Mouse (Mus musculus) megakaryocyte, embryonic 14.5 days (primary cell): ENCODE measurements around the gene Klhl33. TPM values are rescaled to one million over a fixed set of nuclear protein-coding genes. Genes with fewer than 3 reads are reported as not detected.
A peak's percentile ranks its signal among the peaks of the same experiment; 100 is the strongest.
"Not testable (repeated sequence)": the region's sequence is repeated elsewhere in the genome, so short reads cannot be mapped to it uniquely, and the experiment has no call there.

Source experiments
- H3K27me3 ChIP-seq: replicated peaks from 2 replicates; pipeline ENCODE3; 2012; ENCODE audit warnings: inconsistent platforms
- H3K36me3 ChIP-seq: replicated peaks from 2 replicates; pipeline ENCODE3; 2012; ENCODE audit warnings: low read length, inconsistent platforms, mixed read lengths
- H3K4me1 ChIP-seq: 2 replicates; pipeline ENCODE4 v1.6.1; 2012; ENCODE audit warnings: inconsistent platforms
- H3K4me3 ChIP-seq: replicated peaks from 2 replicates; pipeline ENCODE3; 2012; ENCODE audit warnings: moderate library complexity, mild to moderate bottlenecking, inconsistent platforms
- H3K9me3 ChIP-seq: 2 replicates; pipeline ENCODE4 v1.6.1; 2012; ENCODE audit warnings: inconsistent platforms
- FLI1 ChIP-seq: IDR thresholded peaks from 2 replicates; pipeline ENCODE4 v1.6.1; 2012; ENCODE audit warnings: low read length, inconsistent platforms, mixed read lengths
- GATA1 ChIP-seq: IDR thresholded peaks from 3 replicates; pipeline ENCODE4 v1.6.1; 2012; ENCODE audit warnings: mixed read lengths, low read length, inconsistent platforms, borderline replicate concordance
- polyA plus RNA-seq: library from polyadenylated mRNA; stranded (reverse); fragments of >175 nt; gene quantifications from 2 replicates; pipeline ENCODE4 v1.2.3, GENCODE M21; 2012; ENCODE audit warnings: low replicate concordance; ENCODE audit not compliant: insufficient read depth

Klhl33 gene
- polyA plus RNA-seq, 1 experiment: 0.08 TPM

DNA sequence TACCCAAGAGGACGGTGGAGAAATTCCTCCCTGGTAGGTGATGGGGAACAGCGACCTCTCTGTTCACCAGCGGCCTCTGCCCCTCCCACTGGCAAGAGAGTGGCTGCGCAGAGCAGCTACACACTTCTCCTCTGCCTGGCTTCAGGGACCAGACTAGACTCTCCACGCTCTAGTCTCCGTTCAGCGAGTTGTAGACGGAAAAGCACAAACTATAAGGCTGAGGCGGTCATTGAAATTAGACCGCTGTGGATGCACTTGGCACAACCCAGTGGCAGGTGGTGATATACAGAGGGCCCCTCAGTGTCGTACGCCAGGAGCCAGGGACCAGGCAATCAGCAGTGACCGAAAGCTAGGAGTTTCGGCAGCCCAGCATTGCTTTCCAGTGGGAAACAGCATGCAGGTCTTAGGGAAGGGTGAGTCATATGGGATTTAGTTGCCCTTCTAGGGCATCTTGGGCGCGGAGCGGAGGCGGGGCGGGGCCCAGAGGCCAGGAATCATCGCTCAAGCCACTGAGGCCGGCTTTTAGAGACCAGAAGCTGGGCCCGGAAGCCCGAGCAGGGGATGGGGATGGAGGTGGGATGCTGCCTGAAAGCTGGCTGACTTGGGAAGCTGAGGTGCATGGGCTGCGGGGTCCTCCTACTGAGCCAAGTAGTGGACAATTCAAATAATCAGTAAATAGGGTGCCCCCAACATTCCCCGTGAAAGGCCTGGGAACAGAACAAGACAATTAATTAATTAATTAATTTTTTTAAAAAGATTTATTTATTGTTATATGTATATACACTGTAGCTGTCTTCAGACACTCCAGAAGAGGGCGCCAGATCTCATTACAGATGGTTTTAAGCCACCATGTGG, 6.9 kb upstream of the Klhl33 start:
- H3K9me3 ChIP-seq: peaks cover 9% of the 10 kb centered on the region
- no peaks in the 10 kb centered on the region for H3K27me3 ChIP-seq
- no peaks in the 10 kb centered on the region for H3K36me3 ChIP-seq
- TF ChIP-seq FLI1 (no peak), GATA1 (no peak)
- no peak overlapping the region for H3K4me3 ChIP-seq
- no peaks in the 10 kb centered on the region for H3K4me1 ChIP-seq

DNA sequence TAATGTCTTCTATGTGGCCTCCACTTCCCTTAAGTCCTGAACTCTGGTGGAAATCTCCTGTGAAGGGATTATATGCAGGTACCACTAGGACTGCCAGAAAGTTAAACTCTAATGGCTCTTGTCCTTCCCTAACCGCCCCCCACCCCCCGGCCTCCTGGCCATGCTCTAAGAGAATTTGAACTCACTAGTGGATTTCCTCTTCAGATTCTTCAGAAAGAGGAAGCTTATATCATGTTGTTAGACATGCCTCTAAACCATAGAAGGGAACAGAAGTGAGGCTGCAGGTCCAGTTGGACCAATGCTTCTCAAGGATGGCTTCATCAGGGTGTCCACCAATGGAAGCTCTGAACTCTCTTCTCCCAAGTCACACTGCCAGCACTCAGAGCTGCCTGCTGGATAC, 685 bp upstream of the Klhl33 start:
- not testable (repeated sequence) for H3K4me3 ChIP-seq, H3K36me3 ChIP-seq, H3K9me3 ChIP-seq
- H3K27me3 ChIP-seq: peaks cover 22% of the 10 kb centered on the region
- peaks cover 18% of the 10 kb centered on the region for H3K4me1 ChIP-seq

DNA sequence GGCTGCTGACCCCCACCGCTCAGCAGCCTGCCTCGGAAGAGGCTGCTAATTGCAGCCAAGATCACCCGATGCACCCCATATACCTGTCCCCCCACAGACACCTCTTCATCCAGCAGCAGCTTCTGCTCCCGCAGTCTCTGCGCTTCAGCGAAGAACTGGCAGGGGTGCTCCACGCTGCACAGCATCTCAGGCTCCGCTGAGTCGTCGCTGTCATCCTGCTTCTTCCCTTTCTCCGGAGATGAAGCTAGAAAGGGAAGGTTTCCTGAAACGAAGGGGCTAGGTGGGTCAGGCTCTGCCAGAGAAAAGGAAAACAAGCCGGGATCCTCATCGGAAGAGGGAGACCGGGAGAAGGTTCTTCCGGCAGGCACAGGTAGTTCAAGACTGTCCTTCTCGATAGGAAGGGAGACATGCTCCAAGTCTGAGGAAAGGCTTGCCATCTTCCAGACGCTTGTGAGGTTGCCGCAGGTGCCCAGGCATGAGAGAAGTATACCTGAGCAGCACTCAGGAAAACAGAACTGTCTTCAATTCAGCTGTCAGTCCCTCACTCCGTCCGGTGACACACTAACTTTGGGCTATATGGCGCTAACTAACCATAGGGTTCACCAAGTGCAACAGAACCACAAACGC, 447 bp downstream of the Klhl33 start:
- Histone ChIP-seq H3K4me1 (peaks cover 25% of the 10 kb centered on the region), H3K36me3 (no peaks in the 10 kb centered on the region), H3K27me3 (peaks cover 32% of the 10 kb centered on the region), H3K4me3 (peak overlapping the region; percentile 7), H3K9me3 (peaks cover 9% of the 10 kb centered on the region)
- no peak for TF ChIP-seq FLI1

DNA sequence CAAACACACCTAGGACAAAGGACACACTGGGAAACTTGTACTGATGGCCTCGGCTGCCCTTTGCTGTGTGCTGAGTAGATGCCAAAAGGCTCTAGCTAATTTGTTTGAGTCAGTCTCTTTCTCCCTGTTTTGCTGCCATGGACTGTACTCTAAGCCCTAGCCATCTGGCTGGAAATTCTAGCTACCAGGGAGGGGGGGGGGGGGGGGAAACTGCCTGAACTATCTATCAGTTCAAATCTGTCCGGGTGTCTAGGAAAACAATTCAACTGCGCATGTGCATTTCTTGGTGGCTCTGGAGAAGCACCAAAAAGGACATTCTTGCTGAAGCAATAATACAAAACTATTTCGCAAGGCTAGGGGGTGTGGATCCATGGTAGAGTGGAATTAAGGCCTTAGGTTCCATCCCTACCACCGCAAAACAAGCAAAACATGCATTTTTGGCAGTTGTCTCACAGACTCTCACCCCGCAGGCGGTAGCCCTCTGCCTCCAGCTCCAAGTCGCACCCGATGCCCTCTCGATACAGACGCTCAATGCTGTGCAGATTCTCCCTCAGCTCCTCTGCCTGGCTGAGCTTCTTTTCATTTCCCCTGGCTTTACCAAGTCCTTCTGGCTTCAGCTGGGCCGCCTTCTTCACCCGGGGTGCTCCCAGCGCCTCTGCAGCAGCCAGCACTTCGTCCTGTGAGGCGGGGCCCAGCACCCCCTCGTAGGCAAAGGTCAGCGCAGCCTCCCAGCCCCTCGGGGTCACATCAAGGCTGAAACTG, 1.1 kb downstream of the Klhl33 start:
- Histone ChIP-seq H3K27me3 (peaks cover 34% of the 10 kb centered on the region), H3K9me3 (peaks cover 9% of the 10 kb centered on the region), H3K4me3 (peak overlapping the region; percentile 19), H3K4me1 (peaks cover 25% of the 10 kb centered on the region), H3K36me3 (no peaks in the 10 kb centered on the region)
- no peak for TF ChIP-seq FLI1
- no peak for TF ChIP-seq GATA1

DNA sequence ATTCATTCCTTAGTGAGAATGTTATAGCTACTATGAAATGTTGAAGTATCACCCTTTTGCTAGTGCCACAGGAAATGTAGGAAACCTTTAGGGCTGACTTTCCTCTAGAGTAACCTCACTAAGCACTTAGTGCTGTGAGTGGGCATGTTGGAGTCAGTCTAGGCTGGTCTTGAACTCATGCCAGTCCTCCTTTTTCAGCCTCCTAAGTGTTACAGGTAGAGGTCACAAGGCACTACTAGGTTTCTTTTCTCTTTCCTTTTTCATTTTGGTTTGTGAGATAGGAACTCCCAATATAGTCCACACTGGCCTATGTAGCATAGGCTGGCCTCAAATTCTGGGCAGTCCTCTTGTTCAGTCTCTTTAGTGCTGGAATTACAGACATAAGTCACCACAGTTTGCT, 1.9 kb downstream of the Klhl33 start:
- Histone ChIP-seq H3K9me3 (peaks cover 6% of the 10 kb centered on the region), H3K4me3 (no peak overlapping the region), H3K36me3 (no peaks in the 10 kb centered on the region), H3K4me1 (peaks cover 25% of the 10 kb centered on the region), H3K27me3 (peaks cover 34% of the 10 kb centered on the region)
- TF ChIP-seq GATA1: no peak
- TF ChIP-seq FLI1: no peak

DNA sequence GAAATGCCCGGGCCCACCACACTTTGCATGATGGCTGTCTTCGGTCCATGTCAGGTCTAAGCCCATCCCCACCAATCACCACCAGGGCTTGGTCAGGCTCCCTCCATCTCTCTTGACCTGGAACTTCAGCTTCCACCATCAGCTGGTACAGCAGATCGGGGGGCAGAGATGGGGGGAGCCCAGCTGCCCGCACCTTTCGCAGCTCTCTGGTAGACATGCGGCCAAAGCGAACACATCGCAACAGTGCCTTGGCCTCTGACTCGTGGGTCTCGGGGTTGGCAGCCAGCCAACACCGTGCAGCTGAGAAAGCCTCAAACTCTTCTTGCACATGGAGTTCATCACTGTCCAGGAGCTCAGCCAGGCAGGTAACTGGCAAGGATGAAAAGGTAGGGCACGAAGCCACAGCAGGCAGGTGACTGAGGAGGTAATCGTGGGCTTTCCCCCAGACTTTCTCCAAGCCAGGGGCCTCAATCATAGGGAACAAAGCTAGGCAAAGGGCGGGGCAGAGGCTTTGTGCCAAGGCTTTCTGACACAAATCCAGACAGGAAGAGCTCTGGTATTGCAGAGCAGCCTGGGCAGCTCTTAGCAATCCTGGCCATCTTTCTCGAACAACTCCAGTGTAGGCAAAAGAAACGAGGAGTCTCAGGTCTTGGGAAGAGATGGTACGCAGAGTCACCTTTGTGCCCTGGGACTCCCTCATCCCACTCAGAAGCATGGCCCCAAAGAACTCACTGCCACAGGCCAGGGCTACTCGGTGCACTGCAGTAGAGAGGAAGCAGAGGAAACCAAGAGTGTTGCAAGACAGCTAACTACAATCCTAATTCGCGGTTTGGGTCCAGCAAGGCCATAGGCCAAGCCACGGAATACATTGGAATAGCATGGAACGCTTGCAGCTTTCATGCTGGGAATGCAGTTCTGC, 4.5 kb downstream of the Klhl33 start:
- H3K27me3 ChIP-seq: peaks cover 34% of the 10 kb centered on the region
- peaks cover 25% of the 10 kb centered on the region for H3K4me1 ChIP-seq
- H3K36me3 ChIP-seq: no peaks in the 10 kb centered on the region
- no peak for TF ChIP-seq FLI1
- no peak for TF ChIP-seq GATA1
- H3K4me3 ChIP-seq: no peak overlapping the region
- 0 out of 2 replicates have a peak, but pooled peaks cover 2% of the 10 kb centered on the region for H3K9me3 ChIP-seq

DNA sequence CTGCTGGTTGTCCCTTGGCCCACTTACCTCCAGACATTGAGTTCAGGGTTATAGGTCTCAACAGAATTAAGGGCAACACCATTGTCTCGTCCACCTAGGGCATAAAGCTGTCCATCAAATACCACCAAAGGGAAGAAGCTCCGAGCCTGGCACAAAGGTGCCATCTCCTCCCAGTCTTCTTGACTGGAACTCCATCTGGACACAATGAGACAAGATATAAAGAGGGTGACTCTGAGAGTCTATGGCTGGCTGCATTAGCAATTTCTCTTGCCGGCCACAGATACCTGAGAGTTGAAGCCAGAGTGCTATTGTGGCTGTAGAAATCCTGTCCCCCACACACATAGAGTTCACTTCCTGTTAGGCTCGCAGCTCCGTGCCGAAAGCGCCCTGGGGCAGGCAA, 5.2 kb downstream of the Klhl33 start:
- TF ChIP-seq GATA1 (no peak), FLI1 (no peak)
- peaks cover 20% of the 10 kb centered on the region for H3K4me1 ChIP-seq
- no peaks in the 10 kb centered on the region for H3K36me3 ChIP-seq
- H3K4me3 ChIP-seq: no peak overlapping the region
- H3K9me3 ChIP-seq: peaks cover 6% of the 10 kb centered on the region; the same call in 1 of the 2 replicates
- H3K27me3 ChIP-seq: peaks cover 29% of the 10 kb centered on the region

DNA sequence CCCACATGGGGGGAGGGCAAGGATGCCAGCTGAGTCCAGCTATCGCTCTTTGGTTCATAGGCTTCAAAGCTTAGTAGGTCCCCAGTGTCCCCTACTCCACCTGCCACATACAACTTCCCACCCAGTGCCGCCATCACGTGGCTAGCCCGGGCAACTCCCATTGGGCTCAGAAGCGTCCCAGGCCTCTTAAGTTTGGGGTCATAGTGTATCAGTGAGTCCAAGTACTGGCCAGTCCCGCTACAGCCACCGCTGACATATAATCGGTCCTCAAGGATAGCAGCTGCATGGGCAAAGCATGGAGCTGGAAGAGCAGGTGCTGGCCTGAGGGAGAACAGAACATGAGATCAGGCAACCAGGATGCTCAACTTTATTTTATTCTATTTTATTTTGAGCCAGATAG, 5.7 kb downstream of the Klhl33 start:
- Histone ChIP-seq H3K4me3 (no peak overlapping the region), H3K27me3 (peaks cover 25% of the 10 kb centered on the region), H3K36me3 (no peaks in the 10 kb centered on the region), H3K4me1 (peaks cover 15% of the 10 kb centered on the region), H3K9me3 (peaks cover 8% of the 10 kb centered on the region; the same call in 1 of the 2 replicates)
- no peak for TF ChIP-seq GATA1
- TF ChIP-seq FLI1: no peak

DNA sequence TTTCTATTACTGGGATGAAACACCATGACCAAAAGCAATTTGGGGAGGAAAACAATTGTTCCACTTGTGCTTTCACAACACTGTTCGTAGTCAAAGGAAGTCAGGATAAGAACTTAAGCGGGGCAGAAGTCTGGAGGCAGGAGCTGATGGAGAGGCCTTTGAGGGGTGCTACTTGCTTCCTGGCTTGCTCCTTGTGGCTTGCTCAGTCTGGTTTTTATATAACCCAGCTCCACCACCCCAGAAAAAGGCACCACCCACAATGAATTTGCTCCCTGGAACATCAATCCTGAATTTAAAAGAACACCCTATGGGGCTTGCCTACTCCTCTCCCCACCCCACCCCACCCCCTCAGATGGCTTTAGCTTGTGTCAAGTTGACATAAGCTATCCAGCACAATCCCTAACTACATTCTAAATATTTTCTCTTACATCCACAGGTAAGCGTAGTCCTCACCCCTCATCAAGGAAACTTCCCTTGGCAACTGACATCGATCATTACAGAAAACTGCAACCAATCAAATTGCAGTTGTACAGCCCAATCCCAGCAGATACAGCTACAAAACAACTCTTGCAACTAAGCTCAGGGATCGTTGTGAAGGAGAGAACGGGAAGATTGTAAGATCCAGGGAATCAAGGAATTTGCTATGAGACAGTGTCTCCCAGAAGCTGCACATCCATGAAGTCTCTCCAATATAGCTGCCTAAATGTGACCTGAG, 20.9 kb downstream of the Klhl33 start:
- peaks cover 9% of the 10 kb centered on the region for H3K4me1 ChIP-seq

More for the DNA sequence above, 20.9 kb downstream of the Klhl33 start:
- no peaks in the 10 kb centered on the region for H3K27me3 ChIP-seq
- no peak for TF ChIP-seq FLI1
- TF ChIP-seq GATA1: no peak
- H3K36me3 ChIP-seq: no peaks in the 10 kb centered on the region
- H3K9me3 ChIP-seq: no peaks in the 10 kb centered on the region
- H3K4me3 ChIP-seq: no peak overlapping the region
